Mouse (Mus musculus) gonadal fat pad, adult 2 months (tissue): ENCODE measurements around the gene Vmn1r158. TPM values are rescaled to one million over a fixed set of nuclear protein-coding genes. Genes with fewer than 3 reads are reported as not detected.
"Not testable (repeated sequence)": the region's sequence is repeated elsewhere in the genome, so short reads cannot be mapped to it uniquely, and the experiment has no call there.

ENCODE experiments used
- DNase-seq: peaks from one replicate; pipeline ENCODE4 v3.0.0-alpha.2; 2012; ENCODE audit warnings: low read depth
- polyA plus RNA-seq: library from polyadenylated mRNA; depleted of rRNA; stranded (reverse); fragments of >200 nt; gene quantifications from 2 replicates; pipeline ENCODE4 v1.2.3, GENCODE M21; 2012; rRNA removed

Gene Vmn1r158
- polyA plus RNA-seq = not detected in 2 replicates

- DNase-seq = not testable (repeated sequence)
Measured at GRCm38 (mm10) chr7:22790682-22791081, at the start of gene Vmn1r158. Vmn1r158 (minus strand) TSS chr7:22790782.

GRCm38 (mm10) chr7:22775981-22776380 is 14.6 kb downstream of the Vmn1r158 start:
- DNase-seq = not testable (repeated sequence)

GRCm38 (mm10) chr7:22761397-22761796 is 29.2 kb downstream of the Vmn1r158 start, which contains the start of gene Vmn1r157:
Vmn1r157 (plus strand) TSS chr7:22761697.
- not testable (repeated sequence) for DNase-seq

Other genes starting within 250 kb of the Vmn1r158 start
- not detected in 2 replicates for gene Gm4201, start 225.4 kb downstream of the Vmn1r158 start, polyA plus RNA-seq
- gene Gm4565, start 202.7 kb downstream of the Vmn1r158 start, polyA plus RNA-seq = not detected in 2 replicates
- gene Vmn1r155, start 132.8 kb downstream of the Vmn1r158 start, polyA plus RNA-seq = not detected in 2 replicates
- not detected in 2 replicates for gene Gm8693, start 98.5 kb downstream of the Vmn1r158 start, polyA plus RNA-seq
- not detected in 2 replicates for gene Gm4567, start 71.1 kb downstream of the Vmn1r158 start, polyA plus RNA-seq
- gene Vmn1r157, start 29.1 kb downstream of the Vmn1r158 start, polyA plus RNA-seq = not detected in 2 replicates
- not detected in 2 replicates for gene Vmn1r159, start 52.8 kb upstream of the Vmn1r158 start, polyA plus RNA-seq
- gene Vmn1r160, start 80.4 kb upstream of the Vmn1r158 start, polyA plus RNA-seq = not detected in 2 replicates
- gene Gm4214, start 193.9 kb upstream of the Vmn1r158 start, polyA plus RNA-seq = not detected in 2 replicates
- not detected in 2 replicates for gene Gm4216, start 229.1 kb upstream of the Vmn1r158 start, polyA plus RNA-seq